Mouse (Mus musculus) embryonic fibroblast, embryonic 13.5 days (primary cell): Measurements from ENCODE around the gene Prkar1b. TPM values are rescaled to one million over a fixed set of nuclear protein-coding genes. Genes with fewer than 3 reads are reported as not detected.

Source experiments
- H3K27ac ChIP-seq: 2 replicates; pipeline ENCODE4 v1.5.1; 2012; ENCODE audit warnings: low read length, control low read depth, inconsistent platforms; ENCODE audit not compliant: insufficient read depth
- H3K4me1 ChIP-seq: 2 replicates; pipeline ENCODE4 v1.6.1; 2011; ENCODE audit warnings: low read length; ENCODE audit not compliant: control insufficient read depth, insufficient read depth
- H3K4me3 ChIP-seq: 2 replicates; pipeline ENCODE4 v1.5.1; 2011; ENCODE audit warnings: mild to moderate bottlenecking, control low read depth, low read length; ENCODE audit not compliant: insufficient read depth
- CTCF ChIP-seq: IDR thresholded peaks from 2 replicates; pipeline ENCODE4 v1.5.1; 2011; ENCODE audit warnings: mild to moderate bottlenecking, control low read depth, low read length, moderate library complexity, borderline replicate concordance; ENCODE audit not compliant: insufficient read depth
- POLR2A ChIP-seq: IDR thresholded peaks from 2 replicates; pipeline ENCODE4 v1.6.1; 2011; ENCODE audit warnings: low read depth, mild to moderate bottlenecking, control low read depth, low read length, moderate library complexity
- polyA plus RNA-seq: library from polyadenylated mRNA; stranded (reverse); fragments of >200 nt; gene quantifications from 2 replicates; pipeline ENCODE4 v1.2.4, GENCODE M21; 2011; ENCODE audit warnings: low read depth; ENCODE audit not compliant: missing spikeins, insufficient read length

Gene Prkar1b
- polyA plus RNA-seq, 1 experiment: 20.4 TPM

- TF ChIP-seq CTCF (no peak), POLR2A (no peak)
- Histone ChIP-seq H3K4me1 (no peaks in the 10 kb centered on the region; the same call in 1 of the 2 replicates), H3K4me3 (no peak overlapping the region), H3K27ac (no peak overlapping the region)
Observed at GRCm38 (mm10) chr5:139147178-139148078, 2.4 kb downstream of the Prkar1b start.

- TF ChIP-seq CTCF (no peak), POLR2A (no peak)
- no peaks in the 10 kb centered on the region; the same call in 1 of the 2 replicates for H3K4me1 ChIP-seq
- H3K4me3 ChIP-seq: no peak overlapping the region
- H3K27ac ChIP-seq: no peak overlapping the region
Observed at GRCm38 (mm10) chr5:139146476-139147075, 3.2 kb downstream of the Prkar1b start.

GRCm38 (mm10) chr5:139145726-139146125 is 4.1 kb downstream of the Prkar1b start:
- no peak overlapping the region for H3K4me3 ChIP-seq
- H3K27ac ChIP-seq: no peak overlapping the region
- no peaks in the 10 kb centered on the region; the same call in 1 of the 2 replicates for H3K4me1 ChIP-seq
- no peak for TF ChIP-seq CTCF

- TF ChIP-seq CTCF (no peak), POLR2A (no peak)
- Histone ChIP-seq H3K27ac (no peak overlapping the region), H3K4me3 (no peak overlapping the region), H3K4me1 (no peaks in the 10 kb centered on the region; the same call in 1 of the 2 replicates)
Observed at GRCm38 (mm10) chr5:139143890-139144289, 5.9 kb downstream of the Prkar1b start.

GRCm38 (mm10) chr5:139141326-139141725 is 8.5 kb downstream of the Prkar1b start:
- TF ChIP-seq CTCF (no peak), POLR2A (no peak)

GRCm38 (mm10) chr5:139140589-139140988 is 9.2 kb downstream of the Prkar1b start:
- Histone ChIP-seq H3K4me3 (no peak overlapping the region), H3K4me1 (0 out of 2 replicates have a peak, but pooled peaks cover 5% of the 10 kb centered on the region), H3K27ac (no peak overlapping the region)
- TF ChIP-seq CTCF (no peak), POLR2A (no peak)

More at GRCm38 (mm10) chr5:139141326-139141725, 8.5 kb downstream of the Prkar1b start:
- H3K27ac ChIP-seq: no peak overlapping the region
- H3K4me1 ChIP-seq: 0 out of 2 replicates have a peak, but pooled peaks cover 5% of the 10 kb centered on the region
- no peak overlapping the region for H3K4me3 ChIP-seq

- H3K27ac ChIP-seq: no peak overlapping the region
- TF ChIP-seq CTCF (no peak), POLR2A (no peak)
- H3K4me3 ChIP-seq: no peak overlapping the region
- H3K4me1 ChIP-seq: 0 out of 2 replicates have a peak, but pooled peaks cover 5% of the 10 kb centered on the region
Observed at GRCm38 (mm10) chr5:139138926-139139472, 10.8 kb downstream of the Prkar1b start.

- H3K4me3 ChIP-seq: no peak overlapping the region
- TF ChIP-seq POLR2A (no peak), CTCF (no peak)
- 0 out of 2 replicates have a peak, but pooled peaks cover 5% of the 10 kb centered on the region for H3K4me1 ChIP-seq
- H3K27ac ChIP-seq: no peak overlapping the region
Observed at GRCm38 (mm10) chr5:139138261-139138925, 11.4 kb downstream of the Prkar1b start.

- no peak overlapping the region for H3K27ac ChIP-seq
- no peak overlapping the region for H3K4me3 ChIP-seq
- no peak for TF ChIP-seq CTCF
- TF ChIP-seq POLR2A: no peak
- H3K4me1 ChIP-seq: 0 out of 2 replicates have a peak, but pooled peaks cover 5% of the 10 kb centered on the region
Observed at GRCm38 (mm10) chr5:139137176-139137575, 12.6 kb downstream of the Prkar1b start.
